Mouse (Mus musculus): ENCODE results near the gene Hoxb8.

The Hoxb8 gene

DNA sequence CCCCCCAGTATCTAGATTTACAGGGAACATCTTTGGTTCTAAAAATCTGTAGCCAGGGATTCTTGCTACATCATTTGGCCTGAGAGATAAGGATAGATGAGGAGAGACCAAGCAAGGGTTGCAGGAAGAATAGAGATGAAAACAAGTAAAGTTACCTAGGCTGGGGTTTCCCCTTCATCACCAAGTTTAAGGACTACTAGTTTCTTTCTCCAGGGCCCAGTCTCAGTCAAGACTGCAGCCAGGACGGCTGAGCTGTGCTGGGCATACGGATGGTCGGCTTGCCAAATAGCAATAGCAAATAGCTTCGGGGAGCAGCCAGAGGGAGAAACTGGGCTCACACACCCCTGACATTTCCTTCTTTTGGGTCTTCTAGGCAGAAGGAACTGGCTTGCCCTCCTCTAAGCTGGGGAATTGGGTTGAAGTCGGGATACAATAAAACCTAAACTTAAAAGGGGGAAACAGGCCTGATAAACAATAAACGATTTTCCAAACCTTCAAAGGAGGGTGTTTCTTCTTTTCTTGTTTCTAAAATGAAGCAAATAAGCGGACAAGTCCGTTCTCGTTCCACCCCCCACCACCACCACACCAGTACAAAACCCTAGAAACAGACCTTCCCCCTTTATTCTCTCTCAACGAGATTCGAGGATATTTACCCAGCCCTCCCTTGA lies 16.4 kb downstream of the Hoxb8 start:
- CTCF ChIA-PET = no interaction called here

DNA sequence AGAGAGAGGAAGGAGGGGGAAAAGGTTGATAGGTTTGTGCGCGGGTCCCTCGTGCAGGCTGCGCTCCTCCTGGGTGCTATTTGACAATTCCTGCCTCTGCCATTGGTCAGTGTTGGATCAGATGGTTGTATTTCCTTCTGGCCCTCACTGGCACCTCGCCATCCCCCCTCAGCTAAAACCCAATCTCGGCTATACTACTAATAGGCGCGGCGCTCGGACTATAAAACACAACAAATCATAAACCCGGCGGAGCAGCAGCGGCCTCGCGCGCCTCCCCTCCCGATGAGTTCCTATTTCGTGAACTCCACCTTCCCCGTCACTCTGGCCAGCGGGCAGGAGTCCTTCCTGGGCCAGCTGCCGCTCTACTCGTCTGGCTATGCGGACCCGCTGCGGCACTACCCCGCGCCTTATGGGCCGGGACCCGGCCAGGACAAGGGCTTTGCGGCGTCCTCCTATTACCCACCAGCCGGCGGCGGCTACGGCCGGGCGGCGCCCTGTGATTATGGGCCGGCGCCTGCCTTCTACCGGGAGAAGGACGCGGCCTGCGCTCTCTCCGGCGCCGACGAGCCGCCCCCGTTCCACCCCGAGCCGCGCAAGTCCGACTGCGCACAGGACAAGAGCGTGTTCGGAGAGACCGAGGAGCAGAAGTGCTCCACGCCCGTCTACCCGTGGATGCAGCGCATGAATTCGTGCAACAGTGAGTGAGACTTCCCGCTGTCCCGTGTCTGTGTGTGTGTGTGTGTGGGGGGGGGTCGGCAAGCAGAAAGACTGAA lies 17.4 kb downstream of the Hoxb8 start:
- CTCF ChIA-PET = no interaction called here

DNA sequence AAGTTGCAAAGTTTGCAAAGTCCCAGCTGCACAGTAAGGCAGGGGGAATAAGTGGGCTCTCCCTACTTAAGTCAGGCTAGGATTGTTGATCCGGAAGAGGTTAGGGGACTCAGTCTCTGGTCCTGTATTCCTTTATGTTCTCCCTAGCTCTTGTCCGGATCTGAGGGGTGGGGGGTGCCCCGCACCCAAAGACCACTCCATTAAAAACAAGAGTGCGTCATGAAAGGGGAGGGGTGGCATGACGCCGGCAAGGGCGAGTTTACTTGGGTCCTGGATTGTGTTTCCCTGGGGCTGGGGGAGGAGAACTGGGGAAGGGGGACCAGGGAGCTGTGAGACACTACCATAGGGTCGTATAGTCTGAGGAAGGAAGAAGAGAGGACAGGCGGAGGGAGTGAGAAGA lies 18.1 kb downstream of the Hoxb8 start:
- CTCF ChIA-PET = interaction anchor here (0.6 to 0.9 kb wide), 3 partner anchors 10 to 31 kb away, joined by 3 to 4 read pairs (median 3); no protein-coding TSS in a partner anchor

DNA sequence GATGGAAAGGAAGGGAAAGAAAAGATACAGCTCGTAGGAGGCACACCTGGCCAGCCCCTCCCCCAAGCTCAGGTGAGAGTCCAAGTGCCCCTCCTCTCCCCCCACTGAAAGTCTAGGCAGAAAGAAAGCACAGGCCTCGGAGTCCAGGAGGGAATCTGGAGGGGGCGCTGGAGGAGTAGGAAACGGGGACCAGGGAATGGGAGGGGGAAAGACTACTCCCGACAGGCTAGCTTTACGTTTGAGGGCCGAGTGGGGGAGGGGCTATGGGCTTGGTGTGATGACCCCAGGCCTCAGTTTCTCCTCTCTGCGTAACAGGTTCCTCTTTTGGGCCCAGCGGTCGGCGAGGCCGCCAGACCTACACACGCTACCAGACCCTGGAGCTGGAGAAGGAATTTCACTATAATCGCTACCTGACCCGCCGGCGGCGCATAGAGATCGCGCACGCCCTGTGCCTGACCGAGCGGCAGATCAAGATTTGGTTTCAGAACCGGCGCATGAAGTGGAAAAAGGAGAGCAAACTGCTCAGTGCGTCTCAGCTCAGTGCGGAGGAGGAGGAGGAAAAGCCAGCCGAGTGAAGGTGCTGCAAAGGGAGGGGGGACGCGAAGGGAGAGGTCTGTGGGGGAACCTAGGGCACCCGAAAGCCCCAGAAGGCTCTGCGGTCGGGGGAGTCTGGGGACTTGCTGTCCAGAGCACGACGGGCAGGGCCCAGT lies 18.8 kb downstream of the Hoxb8 start:
- CTCF ChIA-PET = interaction anchor here (0.6 to 0.9 kb wide), 3 partner anchors 9 to 30 kb away, joined by 3 to 4 read pairs (median 3); no protein-coding TSS in a partner anchor

DNA sequence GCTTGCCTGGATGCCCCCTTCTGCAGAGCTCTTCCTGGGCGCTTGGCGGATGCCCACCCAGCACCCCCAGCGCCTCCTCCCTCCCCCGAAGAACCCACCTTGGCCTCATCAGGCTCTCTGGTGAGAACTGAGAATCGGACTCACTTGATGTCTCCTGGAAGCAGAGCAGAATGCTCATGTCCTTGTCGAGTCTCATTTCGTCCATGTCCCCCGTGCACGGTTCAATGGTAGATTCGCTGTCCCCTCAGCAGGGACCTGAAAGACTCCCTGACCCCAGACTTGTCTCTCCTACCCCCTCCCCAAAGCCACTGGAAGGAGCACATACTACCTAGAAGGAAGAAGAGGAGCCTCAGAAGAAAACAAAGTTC lies 19.3 kb downstream of the Hoxb8 start:
- CTCF ChIA-PET = no interaction called here

DNA sequence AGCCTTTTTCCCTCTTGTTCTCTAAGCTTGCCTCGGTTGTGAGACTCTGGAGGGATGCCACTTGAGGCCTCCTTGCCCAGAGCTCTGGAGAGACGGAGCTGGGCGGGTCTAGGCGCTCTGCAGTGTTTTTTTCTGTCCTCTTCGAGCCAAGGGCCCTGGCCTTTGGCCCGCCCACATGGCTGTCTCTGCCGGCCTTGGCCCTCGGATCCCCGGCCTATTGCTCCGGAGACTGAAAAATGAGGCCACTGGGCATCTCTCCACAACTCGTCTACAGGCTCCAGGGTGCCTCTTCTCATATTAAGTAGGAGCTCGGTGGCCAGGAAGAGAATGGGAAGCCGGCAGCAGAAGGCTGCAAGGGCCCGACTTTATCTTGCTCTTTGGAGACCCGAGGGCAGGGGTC lies 20.1 kb downstream of the Hoxb8 start:
- CTCF ChIA-PET = no interaction called here

DNA sequence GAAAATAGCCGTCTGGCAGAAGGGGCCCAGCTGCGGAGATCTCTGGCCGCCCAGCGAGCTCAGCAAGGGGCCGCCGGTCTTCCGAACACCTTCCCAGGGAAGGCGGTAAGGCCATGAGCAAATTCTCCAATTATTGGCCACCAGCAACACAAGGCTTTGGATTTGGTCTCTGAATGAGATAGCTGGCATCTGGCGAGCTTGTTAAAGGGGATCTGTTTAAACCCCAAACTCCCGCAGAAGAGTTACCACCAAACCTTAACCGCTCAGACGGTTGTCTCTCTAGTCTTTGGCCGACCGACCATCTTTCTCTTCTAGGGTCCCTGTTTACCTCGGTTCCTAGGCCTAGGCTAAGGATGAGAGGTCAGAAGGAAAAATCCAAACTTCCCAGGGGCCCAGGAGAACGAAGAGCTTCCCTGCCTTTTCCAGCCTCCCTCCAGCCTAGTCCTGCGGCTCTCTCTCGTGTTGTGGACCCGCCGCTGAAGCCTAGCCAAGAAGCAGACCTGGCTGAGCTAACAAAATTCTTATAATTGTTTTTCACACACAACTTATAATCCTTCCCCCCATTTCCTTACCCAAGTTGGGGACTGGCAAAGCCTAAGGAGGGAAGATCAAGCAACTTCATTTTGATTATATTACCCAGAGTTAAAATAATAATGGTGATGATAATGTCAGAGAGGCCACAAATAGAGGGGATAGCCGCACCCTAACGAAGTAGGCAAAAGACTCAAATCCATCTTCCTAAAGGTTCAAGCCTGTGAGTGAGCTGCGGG lies 20.9 kb downstream of the Hoxb8 start:
- CTCF ChIA-PET = interaction anchor here (0.6 kb wide), 1 partner anchor 541 kb away, joined by 4 read pairs; no protein-coding TSS in a partner anchor

DNA sequence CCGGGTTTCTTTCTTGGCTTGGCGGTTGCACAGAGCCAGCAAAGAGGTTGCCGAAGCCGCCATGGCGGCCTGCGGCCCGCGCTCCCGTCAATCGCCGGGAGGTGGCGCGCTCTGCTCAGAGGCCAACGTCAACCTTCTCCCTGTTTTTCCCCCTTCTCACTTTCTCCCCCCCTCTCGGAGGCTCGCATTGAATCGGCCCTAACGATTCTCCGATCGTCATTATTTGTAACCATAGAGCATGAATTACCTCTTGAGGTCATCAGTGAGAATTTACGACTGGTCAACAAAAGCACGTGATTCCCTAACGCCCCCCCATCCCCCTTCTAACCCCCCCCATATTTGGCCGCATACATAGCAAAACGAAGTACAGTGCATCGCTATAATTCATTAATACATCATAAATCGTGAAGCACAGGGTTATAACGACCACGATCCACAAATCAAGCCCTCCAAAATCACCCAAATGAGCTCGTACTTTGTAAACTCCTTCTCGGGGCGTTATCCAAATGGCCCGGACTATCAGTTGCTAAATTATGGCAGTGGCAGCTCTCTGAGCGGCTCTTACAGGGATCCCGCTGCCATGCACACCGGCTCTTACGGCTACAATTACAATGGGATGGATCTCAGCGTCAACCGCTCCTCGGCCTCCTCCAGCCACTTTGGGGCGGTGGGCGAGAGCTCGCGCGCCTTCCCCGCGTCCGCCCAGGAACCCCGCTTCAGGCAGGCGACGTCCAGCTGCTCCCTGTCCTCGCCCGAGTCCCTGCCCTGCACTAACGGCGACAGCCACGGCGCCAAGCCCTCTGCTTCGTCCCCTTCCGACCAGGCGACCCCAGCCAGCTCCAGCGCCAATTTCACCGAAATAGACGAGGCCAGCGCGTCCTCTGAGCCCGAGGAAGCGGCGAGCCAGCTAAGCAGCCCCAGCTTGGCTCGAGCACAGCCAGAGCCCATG lies 21.7 kb downstream of the Hoxb8 start, which contains the start of gene Hoxb5:
TSS of gene Hoxb5 (plus strand) at position 186 of the 949 bp plus-strand sequence.
- CTCF ChIA-PET = interaction anchor here (0.6 to 1.4 kb wide), 4 partner anchors 11 to 540 kb away, joined by 3 to 5 read pairs (median 4); partner anchors contain the start of gene Hoxb6

DNA sequence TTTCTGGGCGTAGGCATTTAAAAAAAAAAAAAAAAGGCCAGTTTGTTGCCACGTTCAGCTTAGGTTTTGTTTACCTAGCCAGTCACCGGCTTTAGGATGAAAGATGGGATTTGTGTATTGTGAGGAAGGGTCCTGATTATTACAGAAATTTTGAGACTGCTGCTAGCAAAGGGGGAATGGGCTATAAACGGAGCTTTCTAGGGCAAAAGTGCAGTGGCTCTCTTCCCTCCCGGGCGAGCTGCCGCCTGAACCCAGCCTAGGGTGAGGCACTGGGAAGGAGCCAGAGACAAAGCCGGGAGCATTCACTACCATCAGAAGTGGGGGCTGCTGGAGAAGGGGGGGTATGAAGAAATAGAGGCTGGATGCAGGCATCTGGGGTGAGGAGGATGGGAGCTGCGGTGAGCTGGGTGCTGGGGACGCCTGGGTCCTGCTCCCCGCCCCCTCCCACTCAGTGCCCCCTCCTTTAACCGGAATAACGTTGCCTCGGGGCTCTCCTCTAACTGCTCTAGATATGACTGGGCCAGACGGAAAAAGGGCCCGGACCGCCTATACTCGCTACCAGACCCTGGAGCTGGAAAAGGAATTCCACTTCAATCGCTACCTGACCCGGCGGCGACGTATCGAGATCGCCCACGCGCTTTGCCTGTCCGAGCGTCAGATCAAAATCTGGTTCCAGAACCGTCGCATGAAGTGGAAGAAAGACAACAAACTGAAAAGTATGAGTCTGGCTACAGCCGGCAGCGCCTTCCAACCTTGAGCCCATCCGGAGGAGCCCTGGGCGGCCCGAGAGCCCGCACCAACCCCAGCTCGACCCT lies 22.9 kb downstream of the Hoxb8 start:
- CTCF ChIA-PET = interaction anchor here (0.6 to 1.8 kb wide), 6 partner anchors 8 to 175 kb away, joined by 3 to 6 read pairs (median 4); partner anchors contain the start of gene Hoxb6

DNA sequence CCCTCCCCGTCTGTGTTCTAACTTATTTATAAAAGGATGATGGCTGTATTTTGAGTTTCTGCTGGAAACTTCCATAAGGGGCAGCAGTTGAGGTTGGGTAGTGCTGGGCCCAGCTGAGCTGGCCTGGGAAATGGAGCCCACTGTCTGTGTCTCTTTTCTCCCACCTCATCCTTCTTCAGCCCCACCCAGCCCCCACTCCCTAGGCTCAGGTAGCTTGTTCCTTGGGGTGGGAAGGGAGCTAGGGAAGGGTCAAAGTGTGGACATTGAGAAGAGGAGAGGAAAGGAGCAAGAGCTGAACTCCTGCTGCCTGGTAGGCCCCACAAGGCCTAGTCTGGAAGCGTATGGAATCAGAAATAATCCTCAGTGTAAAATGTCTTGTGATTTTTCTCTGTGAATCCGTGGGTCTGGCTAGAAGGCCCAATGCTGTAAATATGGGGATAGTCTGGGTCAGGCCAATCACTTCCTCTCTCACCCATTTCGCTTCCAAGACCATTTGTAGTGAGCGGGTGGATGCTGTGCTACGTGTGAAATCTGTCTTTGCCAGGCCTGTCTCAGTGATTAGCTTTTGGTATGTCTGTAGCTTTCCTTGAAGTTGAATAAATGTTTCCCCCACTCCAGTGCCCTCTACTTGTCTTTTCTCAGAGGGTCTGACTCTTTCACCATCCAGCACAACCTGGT lies 23.9 kb downstream of the Hoxb8 start:
- CTCF ChIA-PET = interaction anchor here (0.6 to 1.8 kb wide), 2 partner anchors 10 to 177 kb away, joined by 4 to 6 read pairs; no protein-coding TSS in a partner anchor

DNA sequence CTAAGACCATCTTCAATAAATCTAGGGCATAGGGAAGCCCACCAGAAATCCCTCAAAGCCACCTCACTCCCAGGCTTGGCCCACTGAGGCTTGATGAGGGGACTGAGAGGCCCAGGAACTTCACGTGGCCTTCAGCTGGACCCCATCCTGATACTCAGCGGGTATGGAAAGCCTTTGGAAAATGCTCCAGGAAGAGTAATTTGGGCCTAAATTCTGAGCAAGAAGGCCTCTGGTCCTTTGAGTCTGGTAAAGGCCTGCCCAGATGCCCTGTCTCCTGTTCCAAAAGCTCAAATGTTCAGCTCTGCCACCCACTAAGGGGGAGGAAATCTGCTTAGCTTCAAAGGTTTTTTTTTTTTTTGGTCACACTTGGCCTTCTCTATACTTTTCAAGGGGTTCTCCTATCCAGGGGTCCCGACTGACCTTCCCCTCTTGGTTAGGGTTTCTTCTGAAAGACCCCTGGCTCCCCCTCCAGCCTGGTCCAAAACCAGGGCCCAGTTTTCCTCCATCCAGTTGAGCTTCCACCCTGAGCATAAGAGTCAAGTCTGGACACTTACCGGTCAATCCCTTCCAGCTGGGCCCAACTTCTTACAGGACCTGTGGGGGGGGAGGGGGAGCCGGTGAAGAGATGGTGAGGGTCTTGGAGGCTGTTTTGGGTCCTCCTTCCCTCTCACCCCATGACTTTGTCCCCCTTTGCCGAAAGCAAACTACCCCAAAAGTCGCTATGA lies 24.6 kb downstream of the Hoxb8 start:
- CTCF ChIA-PET = interaction anchor here (0.6 to 1.8 kb wide), 2 partner anchors 11 to 981 kb away, joined by 3 to 6 read pairs; no protein-coding TSS in a partner anchor

DNA sequence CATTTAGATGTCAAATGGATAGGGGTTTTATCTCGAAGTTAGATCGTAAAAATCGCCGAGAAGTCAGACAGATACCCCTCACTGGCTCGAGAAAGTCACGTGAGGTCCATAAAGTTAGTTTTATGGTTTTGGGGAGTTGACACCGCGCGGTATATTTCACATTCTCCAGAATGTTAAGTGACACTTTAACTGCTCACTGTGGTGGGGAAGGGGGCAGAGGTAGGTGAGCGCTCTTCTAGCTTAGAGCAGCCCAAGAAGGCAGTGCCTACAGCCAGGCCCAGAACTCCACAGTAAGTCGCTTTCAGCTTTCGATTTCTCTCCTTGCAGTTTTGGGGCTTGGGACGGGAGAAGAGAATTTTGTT lies 25.2 kb downstream of the Hoxb8 start:
- CTCF ChIA-PET = interaction anchor here (0.6 to 1.8 kb wide), 2 partner anchors 11 to 981 kb away, joined by 3 to 6 read pairs; no protein-coding TSS in a partner anchor

DNA sequence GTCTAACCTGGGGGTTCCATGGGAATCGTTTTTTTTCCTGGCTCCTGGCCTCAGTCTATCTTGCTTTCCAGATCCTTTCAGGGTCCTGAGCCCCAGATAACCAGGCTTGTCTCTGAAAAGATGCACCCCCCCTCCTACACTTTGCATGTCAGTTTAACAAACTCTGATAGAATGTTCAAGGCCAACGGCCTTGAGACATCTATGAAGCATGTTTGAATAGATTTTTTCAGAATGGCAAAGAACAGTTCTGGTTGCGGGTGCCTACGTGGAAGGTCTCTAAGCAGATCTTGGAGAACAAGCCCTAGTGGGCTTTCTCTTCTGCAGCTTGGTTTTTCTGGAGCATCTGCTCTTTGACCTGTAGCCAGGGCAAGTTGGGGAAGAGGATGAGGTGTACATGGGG lies 27.1 kb downstream of the Hoxb8 start:
- CTCF ChIA-PET = interaction anchor here (0.9 kb wide), 1 partner anchor 9 kb away, joined by 3 read pairs; no protein-coding TSS in a partner anchor

DNA sequence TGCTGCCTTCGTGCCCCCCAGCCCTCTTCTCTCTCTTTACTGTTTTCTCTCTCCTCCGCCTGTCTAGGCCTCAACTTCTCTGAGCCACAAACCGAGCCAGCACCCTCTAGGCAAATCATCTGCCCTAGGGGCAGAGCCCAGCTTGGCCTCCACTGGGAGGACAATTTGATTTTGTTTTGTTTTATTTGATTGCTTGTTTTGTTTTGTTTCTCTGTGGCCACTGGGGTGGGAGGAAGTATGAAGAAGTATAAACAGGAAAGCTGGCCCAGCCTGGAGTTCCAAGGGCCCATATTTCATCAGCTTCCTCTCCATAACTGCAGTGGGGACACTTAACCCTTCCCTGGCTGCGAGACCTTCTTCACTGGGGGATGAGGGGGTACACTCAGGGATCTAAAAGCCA lies 27.6 kb downstream of the Hoxb8 start:
- CTCF ChIA-PET = interaction anchor here (0.7 to 0.9 kb wide), 2 partner anchors 9 to 372 kb away, joined by 3 read pairs; no protein-coding TSS in a partner anchor

DNA sequence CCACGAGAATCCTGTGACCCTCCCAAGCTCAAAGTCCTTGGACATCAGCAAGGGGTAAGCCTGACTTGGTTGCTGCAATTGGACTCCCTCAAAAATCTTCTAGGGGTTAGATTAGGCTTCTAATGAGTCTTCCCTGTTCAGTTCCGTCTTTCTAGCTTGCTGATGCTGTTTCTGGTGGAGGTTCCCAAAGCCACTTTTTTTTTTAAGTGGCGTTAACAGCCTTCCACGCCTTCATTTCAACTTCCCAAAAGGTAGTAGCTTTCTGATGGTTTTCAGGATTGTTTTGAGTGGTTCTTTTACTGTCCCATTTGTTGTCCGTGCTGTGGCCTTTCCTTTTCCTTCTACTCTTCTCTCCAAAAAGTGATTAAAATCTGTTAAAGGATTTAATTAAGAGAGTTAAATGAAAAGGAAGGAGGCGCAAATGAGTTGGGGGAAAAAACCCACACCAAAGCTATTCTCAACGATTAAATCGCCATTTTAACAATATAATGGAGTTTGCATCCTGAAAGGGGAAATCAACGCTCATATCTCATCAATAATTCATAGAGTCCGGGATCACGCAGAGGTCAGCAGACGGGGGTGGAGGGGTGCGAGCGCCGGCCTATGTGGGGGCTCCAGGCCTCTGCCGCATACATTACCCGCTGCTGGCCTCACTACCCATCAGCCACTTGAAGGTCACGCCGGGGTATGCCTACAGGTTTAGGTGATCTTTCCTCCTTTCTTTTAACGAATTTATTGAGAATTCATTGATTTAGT lies 28.7 kb downstream of the Hoxb8 start:
- CTCF ChIA-PET = interaction anchor here (0.6 kb wide), 2 partner anchors 42 to 971 kb away, joined by 3 to 4 read pairs; no protein-coding TSS in a partner anchor

DNA sequence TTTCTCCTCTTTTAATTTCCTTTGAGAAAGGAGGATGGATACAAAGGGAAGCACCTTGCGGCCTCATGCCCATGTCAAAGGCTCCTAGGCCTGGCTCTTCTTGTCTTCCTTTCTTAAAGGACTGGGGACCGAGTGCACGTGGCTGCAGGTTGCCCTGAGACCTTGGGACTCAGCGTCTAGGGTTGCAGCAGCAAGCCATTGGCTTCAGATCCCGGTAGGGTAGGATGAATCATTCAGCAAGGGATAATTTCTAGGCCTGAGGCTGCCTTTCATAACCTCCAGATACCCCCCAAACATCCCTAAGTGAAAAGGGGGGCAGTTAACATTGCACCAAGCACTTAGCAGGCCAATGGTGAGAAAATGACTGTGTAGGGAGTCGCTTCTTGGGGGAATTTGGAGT lies 29.4 kb downstream of the Hoxb8 start:
- CTCF ChIA-PET = interaction anchor here (0.6 kb wide), 1 partner anchor 236 kb away, joined by 3 read pairs; no protein-coding TSS in a partner anchor

Measured in spleen, embryonic (tissue).